Mouse (Mus musculus): ENCODE data around the gene Fam83e. TPM values are rescaled to one million over a fixed set of nuclear protein-coding genes. Genes with fewer than 3 reads are reported as not detected.

The Fam83e gene
- total and polyA plus RNA-seq, 3 experiments, result 0.13 to 1.3 (median 0.74) TPM

- dilution Hi-C loops (cut with MboI; ENCODE audit: extremely low pct_ligation_motif_present, extremely low pct_unique_long_range_greater_than_20kb, low sequenced_read_pairs) (no loop called here), in situ Hi-C loops (cut with MboI; ENCODE audit: low pct_ligation_motif_present, low pct_unique_long_range_greater_than_20kb, low sequenced_read_pairs) (no loop called here)
- DNase-seq (ENCODE audit: extremely low read depth), result no peak
- H3K9ac ChIP-seq (ENCODE audit: insufficient read depth, low read depth), result peak overlapping the region; percentile 74
- H3K79me2 ChIP-seq (replicated peaks; ENCODE audit: control insufficient read depth, extremely low read depth, insufficient read depth, poor library complexity, severe bottlenecking), result no peaks in the 10 kb centered on the region
- H3K36me3 ChIP-seq (replicated peaks in 1 of 2; ENCODE audit: control insufficient read depth in 1 of 2, insufficient read depth in 1 of 2, low read length in 1 of 2), result peaks cover 3 to 17% of the 10 kb centered on the region in 2 experiments
- H3K27ac ChIP-seq (ENCODE audit: insufficient read depth, low read depth), result peak overlapping the region; percentile 31; the same call in 1 of the 2 replicates
- no peaks in the 10 kb centered on the region for H3K27me3 ChIP-seq (replicated peaks)
- peak overlapping the region; percentile 65 to 77 (median 73) for H3K4me3 ChIP-seq (replicated peaks in 1 of 3; ENCODE audit: low read depth in 2 of 3, low read length in 2 of 3, poor library complexity in 1 of 3)
- H3K4me2 ChIP-seq (ENCODE audit: insufficient read depth, low read depth, poor library complexity, severe bottlenecking), result peak overlapping the region; percentile 99
- TF ChIP-seq RCOR1 (conservative IDR thresholded peaks at IDR 0.05; ENCODE audit: low read depth, low read length) (no peak), SMC3 (IDR thresholded peaks at IDR 0.05; ENCODE audit: low read depth, low read length) (no peak), E2F4 (IDR thresholded peaks at IDR 0.05; ENCODE audit: insufficient replicate concordance, low read depth, low read length) (no peak), USF2 (conservative IDR thresholded peaks at IDR 0.05; ENCODE audit: low read depth, low read length) (no peak), MXI1 (IDR thresholded peaks at IDR 0.05; ENCODE audit: low read depth, low read length) (peak; percentile 4; the same call in 1 of the 2 replicates)
- H3K9me3 ChIP-seq (replicated peaks; ENCODE audit: low read length), result no peaks in the 10 kb centered on the region
- peaks cover 2 to 60% of the 10 kb centered on the region in 2 experiments; a peak in 3 of 4 replicates for H3K4me1 ChIP-seq (ENCODE audit: control insufficient read depth in 1 of 2, insufficient read depth in 2 of 2)
These were observed 15.6 kb upstream of the Fam83e start for GRCm38 (mm10) chr7:45705443-45705864.

- Histone ChIP-seq H3K9me3 (replicated peaks; ENCODE audit: low read length) (no peaks in the 10 kb centered on the region), H3K4me2 (ENCODE audit: insufficient read depth, low read depth, poor library complexity, severe bottlenecking) (peak overlapping the region; percentile 99), H3K79me2 (replicated peaks; ENCODE audit: control insufficient read depth, extremely low read depth, insufficient read depth, poor library complexity, severe bottlenecking) (no peaks in the 10 kb centered on the region), H3K9ac (ENCODE audit: insufficient read depth, low read depth) (peak overlapping the region; percentile 74), H3K27ac (ENCODE audit: insufficient read depth, low read depth) (peak overlapping the region; percentile 31; the same call in 1 of the 2 replicates), H3K36me3 (replicated peaks in 1 of 2; ENCODE audit: control insufficient read depth in 1 of 2, insufficient read depth in 1 of 2, low read length in 1 of 2) (peaks cover 7 to 21% of the 10 kb centered on the region in 2 experiments), H3K27me3 (replicated peaks) (no peaks in the 10 kb centered on the region), H3K4me3 (replicated peaks in 1 of 3; ENCODE audit: low read depth in 2 of 3, low read length in 2 of 3, poor library complexity in 1 of 3) (peak overlapping the region; percentile 65 to 77 (median 73)), H3K4me1 (ENCODE audit: control insufficient read depth in 1 of 2, insufficient read depth in 2 of 2) (peaks cover 0 to 55% of the 10 kb centered on the region in 2 experiments; a peak in 2 of 4 replicates)
- no peak for TF ChIP-seq USF2 (conservative IDR thresholded peaks at IDR 0.05; ENCODE audit: low read depth, low read length)
- TF ChIP-seq CHD2 (IDR thresholded peaks at IDR 0.05; ENCODE audit: low read length), result no peak
- no peak for TF ChIP-seq ZNF384 (IDR thresholded peaks at IDR 0.05; ENCODE audit: low read depth, low read length)
- peak; percentile 53; the same call in 1 of the 2 replicates for TF ChIP-seq BHLHE40 (IDR thresholded peaks at IDR 0.05; ENCODE audit: low read depth, low read length)
- TF ChIP-seq MXI1 (IDR thresholded peaks at IDR 0.05; ENCODE audit: low read depth, low read length), result peak; percentile 20; the same call in 1 of the 2 replicates
- TF ChIP-seq RCOR1 (conservative IDR thresholded peaks at IDR 0.05; ENCODE audit: low read depth, low read length), result no peak
- TF ChIP-seq PAX5 (IDR thresholded peaks at IDR 0.05; ENCODE audit: low read length), result no peak
- TF ChIP-seq MAX (IDR thresholded peaks at IDR 0.05; ENCODE audit: low read length), result no peak
- no peak for TF ChIP-seq POLR2AphosphoS2 (IDR thresholded peaks at IDR 0.05; ENCODE audit: low read depth, low read length)
- no peak for TF ChIP-seq TCF12 (IDR thresholded peaks at IDR 0.05; ENCODE audit: low read depth, low read length)
- 0 out of 2 replicates have a peak, but pooled peaks have one; percentile 9 for TF ChIP-seq HCFC1 (IDR thresholded peaks at IDR 0.05; ENCODE audit: low read depth, low read length)
- TF ChIP-seq NELFE (IDR thresholded peaks at IDR 0.05; ENCODE audit: low read depth, low read length), result no peak
- no peak for TF ChIP-seq ELF1 (IDR thresholded peaks at IDR 0.05; ENCODE audit: low read depth, low read length)
- TF ChIP-seq RAD21 (IDR thresholded peaks at IDR 0.05; ENCODE audit: low read depth, low read length), result no peak
- TF ChIP-seq USF1 (IDR thresholded peaks at IDR 0.05; ENCODE audit: low read depth, low read length), result no peak
- TF ChIP-seq ZC3H11A (IDR thresholded peaks at IDR 0.05; ENCODE audit: low read depth, low read length), result no peak
- DNase-seq (ENCODE audit: extremely low read depth), result no peak
- dilution Hi-C loops (cut with MboI; ENCODE audit: extremely low pct_ligation_motif_present, extremely low pct_unique_long_range_greater_than_20kb, low sequenced_read_pairs), result no loop called here
- in situ Hi-C loops (cut with MboI; ENCODE audit: low pct_ligation_motif_present, low pct_unique_long_range_greater_than_20kb, low sequenced_read_pairs), result no loop called here
These were observed 15.1 kb upstream of the Fam83e start for GRCm38 (mm10) chr7:45705873-45706281.
